Mouse (Mus musculus) spleen, embryonic (tissue): ENCODE measurements at regions not wholly inside any gene's neighbourhood (a gene's known extent, or its start where the extent isn't known, plus 50 kb on each side); places are given as distances from the start of the nearest gene placed in this dataset.

Experiments used
- CTCF ChIA-PET: fragments of 350-600 bp; sonication (Branson Sonifier 250); formaldehyde crosslinking; loops from one replicate; lab custom pipeline; 2022; lab: Charles Lee

- CTCF ChIA-PET, result no interaction called here
Observed at GRCm38 (mm10) chr3:51135581-51135980, 88.7 kb upstream of the Noct start.

DNA sequence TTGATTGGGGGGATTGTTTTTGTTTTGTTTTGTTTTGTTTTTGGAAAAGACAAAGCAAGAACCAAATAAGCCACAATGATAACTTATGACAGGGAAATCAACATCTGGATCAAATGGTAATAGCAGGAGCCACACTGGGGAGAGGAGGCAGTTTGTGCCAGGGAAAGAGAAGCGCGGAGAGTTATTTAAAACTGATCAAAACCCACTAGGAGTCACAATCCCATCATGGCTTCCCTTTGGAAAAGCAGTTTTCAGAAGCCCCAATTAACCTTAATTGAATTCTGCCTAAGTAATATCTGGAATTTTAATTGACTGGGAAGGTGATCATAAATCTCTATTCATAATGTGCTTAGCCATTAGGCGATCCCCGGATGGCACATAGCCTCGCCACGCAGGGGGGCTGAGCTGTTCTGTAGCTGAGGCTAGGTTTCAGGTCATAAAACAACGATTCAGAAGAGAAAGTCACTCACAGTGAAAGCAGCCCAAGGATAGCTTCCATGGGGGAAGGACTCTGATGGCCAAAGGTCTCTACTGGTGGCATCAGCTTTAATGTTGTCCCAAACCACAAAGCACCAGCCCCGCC, 86.4 kb upstream of the Noct start:
- CTCF ChIA-PET, result no interaction called here

- CTCF ChIA-PET, result no interaction called here
Observed at GRCm38 (mm10) chr3:51145985-51146384, 78.3 kb upstream of the Noct start.

GRCm38 (mm10) chr3:51150012-51150411, 74.2 kb upstream of the Noct start:
- CTCF ChIA-PET, result no interaction called here

GRCm38 (mm10) chr3:51151104-51151503, 73.1 kb upstream of the Noct start:
- CTCF ChIA-PET, result interaction anchor here (0.6 kb wide), 1 partner anchor 31 kb away, joined by 4 read pairs; no protein-coding TSS in a partner anchor

- CTCF ChIA-PET, result no interaction called here
Observed at GRCm38 (mm10) chr3:51155621-51156020, 68.6 kb upstream of the Noct start.

DNA sequence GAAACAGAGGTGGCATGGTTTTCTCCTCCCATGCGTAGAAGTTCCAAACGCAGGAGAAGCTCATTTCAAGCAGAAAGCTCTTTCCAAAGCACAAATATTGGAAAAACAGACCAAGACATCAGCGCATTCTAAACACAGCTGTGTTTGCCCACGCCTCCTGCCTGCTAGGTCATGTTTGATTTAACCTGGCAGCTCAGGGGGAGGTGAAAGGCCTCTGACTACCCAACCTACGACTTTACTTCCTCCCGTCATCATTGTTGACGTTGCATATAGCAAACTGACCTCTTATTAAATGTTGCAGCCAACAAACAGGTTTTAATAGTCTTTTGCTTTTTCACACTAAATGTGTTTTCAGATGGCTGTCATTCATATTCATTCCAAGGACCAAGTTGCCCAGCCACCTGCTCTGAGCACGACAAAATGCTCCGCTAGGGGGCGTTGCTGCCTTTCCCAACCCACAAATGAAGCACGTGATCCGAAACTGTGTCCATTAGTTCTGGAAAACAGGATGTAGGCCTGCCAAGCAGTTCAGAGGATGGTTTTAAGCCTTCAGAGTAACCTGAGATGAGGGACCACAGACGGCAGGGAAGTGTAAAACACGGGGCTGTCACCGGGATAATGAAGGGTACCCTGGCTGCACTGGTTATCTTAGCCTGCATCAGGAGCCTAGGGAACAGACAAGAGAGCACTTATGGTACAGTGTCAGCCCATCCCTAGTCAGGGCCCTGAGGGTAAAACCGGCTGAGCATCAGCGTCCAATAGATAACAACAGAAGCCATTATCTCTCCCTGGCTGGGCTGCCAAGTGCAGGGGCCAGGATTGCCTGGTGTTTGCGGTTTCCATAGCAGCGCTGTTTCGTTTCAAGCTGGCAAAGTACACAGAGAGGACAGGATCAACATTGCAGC, 67.6 kb upstream of the Noct start:
- CTCF ChIA-PET, result no interaction called here

GRCm38 (mm10) chr3:51157291-51157650, 67.0 kb upstream of the Noct start:
- CTCF ChIA-PET, result no interaction called here

GRCm38 (mm10) chr3:51158449-51158848, 65.8 kb upstream of the Noct start:
- CTCF ChIA-PET, result no interaction called here

GRCm38 (mm10) chr3:51159322-51159721, 64.9 kb upstream of the Noct start:
- CTCF ChIA-PET, result no interaction called here

DNA sequence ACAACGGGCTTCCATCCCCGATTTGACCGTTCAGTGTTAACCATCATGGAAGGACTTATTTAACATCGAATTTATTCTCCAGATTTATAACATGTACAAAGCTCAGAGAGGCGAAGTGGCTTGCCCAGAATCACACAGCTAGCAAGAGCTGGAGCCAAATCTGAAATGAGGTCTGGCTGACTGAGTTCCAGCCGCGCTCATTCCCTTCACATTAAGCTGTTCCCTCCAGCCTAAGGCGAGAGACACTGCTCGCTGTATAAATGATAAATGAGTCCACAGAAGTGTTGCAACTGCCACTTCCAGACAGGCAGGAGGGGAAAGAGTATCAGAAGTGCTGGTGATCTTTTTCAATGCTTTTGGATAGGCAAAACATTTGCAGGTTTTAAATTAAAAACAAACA, 64.4 kb upstream of the Noct start:
- CTCF ChIA-PET, result no interaction called here

GRCm38 (mm10) chr3:51160625-51161024, 63.6 kb upstream of the Noct start:
- CTCF ChIA-PET, result no interaction called here

- CTCF ChIA-PET, result no interaction called here
Observed at GRCm38 (mm10) chr3:51169150-51169925, 54.9 kb upstream of the Noct start.

GRCm38 (mm10) chr3:51170225-51170852, 53.9 kb upstream of the Noct start:
- CTCF ChIA-PET, result interaction anchor here (0.7 kb wide), 2 partner anchors 62 to 1951 kb away, joined by 3 to 4 read pairs; no protein-coding TSS in a partner anchor
